Mouse (Mus musculus): Measurements from ENCODE around the gene Mrgpra4.

GRCm38 (mm10) chr7:47995689-47996088, 13.8 kb upstream of the Mrgpra4 start:
- TF ChIP-seq MEF2A (IDR thresholded peaks at IDR 0.05; ENCODE audit: borderline replicate concordance, low read depth, low read length) (no peak), TBP (conservative IDR thresholded peaks at IDR 0.05; ENCODE audit: low read depth, low read length) (no peak), POLR2A (IDR thresholded peaks at IDR 0.05; ENCODE audit: low read depth, low read length) (no peak), ZC3H11A (IDR thresholded peaks at IDR 0.05; ENCODE audit: low read depth, low read length) (no peak), ZNF384 (IDR thresholded peaks at IDR 0.05; ENCODE audit: low read depth, low read length) (no peak), CTCF (conservative IDR thresholded peaks at IDR 0.05 in 1 of 2, IDR thresholded peaks at IDR 0.05 in 1 of 2; ENCODE audit: low read depth in 2 of 2, low read length in 2 of 2) (no peak), RAD21 (IDR thresholded peaks at IDR 0.05; ENCODE audit: low read depth, low read length) (no peak), MXI1 (IDR thresholded peaks at IDR 0.05; ENCODE audit: low read depth, low read length) (no peak), CHD2 (IDR thresholded peaks at IDR 0.05; ENCODE audit: low read length) (no peak), TCF12 (IDR thresholded peaks at IDR 0.05; ENCODE audit: low read depth, low read length) (no peak), RCOR1 (conservative IDR thresholded peaks at IDR 0.05; ENCODE audit: low read depth, low read length) (no peak)

All from CH12.LX (cell line).